Mouse (Mus musculus) left cerebral cortex, postnatal 36 days (tissue): ENCODE measurements around the gene Tmem178. TPM values are rescaled to one million over a fixed set of nuclear protein-coding genes. Genes with fewer than 3 reads are reported as not detected.
"Not testable (repeated sequence)": the region's sequence is repeated elsewhere in the genome, so short reads cannot be mapped to it uniquely, and the experiment has no call there.

ENCODE experiments used
- DNase-seq, 2 experiments: peaks; one replicate each; pipeline ENCODE4 v3.0.0; 2021 to 2022; ENCODE audit warnings: low spot score in 2 of 2, mixed read lengths in 1 of 2
- intact Hi-C: fragments of 180-260 bp; cut with DNase I; formaldehyde crosslinking; loops from one replicate; pipeline ENCODE4 v1.15.1; 2025
- total RNA-seq, 2 experiments: library from RNA; stranded (reverse); gene quantifications; 2 replicates each; pipeline ENCODE4 v1.2.3; 2021

The Tmem178 gene
- total RNA-seq, 2 experiments from 2014 or later, result 112 to 136 TPM

GRCm38 (mm10) chr17:80941857-80942256, 2.6 kb upstream of the Tmem178 start:
- DNase-seq, result no peak
- intact Hi-C loops, result loop anchor here (5.0 kb wide), 2 partner anchors 140 to 215 kb away; partner anchors contain the start of gene Map4k3

- intact Hi-C loops, result loop anchor here (5.0 kb wide), 2 partner anchors 142 to 217 kb away; partner anchors contain the start of gene Map4k3
- DNase-seq, result peak; percentile 42 to 45
Measured at GRCm38 (mm10) chr17:80943835-80944529, 450 bp upstream of the Tmem178 start.

GRCm38 (mm10) chr17:80945510-80945909, 1.1 kb downstream of the Tmem178 start:
- DNase-seq, result not testable (repeated sequence)
- intact Hi-C loops, result loop anchor here (5.0 kb wide), 1 partner anchor 37 kb away; no protein-coding TSS in a partner anchor

DNA sequence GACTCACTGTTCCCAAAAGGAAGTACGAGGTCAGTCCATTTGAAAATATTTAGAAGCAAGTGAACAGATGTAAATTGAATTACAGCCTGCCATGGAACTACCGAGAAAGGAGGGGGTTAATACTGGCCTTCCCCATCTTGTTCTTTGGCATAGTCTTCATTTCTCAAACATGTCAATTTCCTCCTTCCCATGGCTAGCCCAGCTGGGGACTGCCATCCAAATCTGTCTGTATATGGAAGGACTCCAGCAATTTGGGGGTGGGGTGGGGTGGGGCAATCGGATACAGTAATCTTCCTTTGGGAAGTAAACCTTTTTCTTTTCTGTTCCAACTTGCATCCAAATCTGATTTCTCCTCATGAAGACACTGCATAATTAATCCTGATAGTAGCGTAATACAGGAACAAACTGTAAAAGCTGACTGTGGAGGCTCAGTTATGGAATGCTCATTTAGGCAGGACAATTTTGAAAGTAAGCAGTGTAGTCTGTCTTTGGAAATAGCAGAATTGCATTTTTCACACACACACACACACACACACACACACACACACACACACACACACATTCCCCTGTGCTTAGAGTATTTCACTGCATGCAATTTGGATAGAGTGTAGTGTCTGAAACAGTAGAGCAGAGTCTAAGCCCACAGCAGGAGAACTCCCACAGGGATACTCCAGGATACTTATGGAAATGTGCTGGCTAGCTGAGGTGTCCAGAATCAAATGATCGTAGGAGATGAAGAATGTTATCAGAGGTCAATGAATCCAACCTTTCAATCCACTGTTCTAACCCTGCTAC, 1.9 kb downstream of the Tmem178 start:
- no peak for DNase-seq
- intact Hi-C loops, result loop anchor here (5.0 kb wide), 1 partner anchor 36 kb away; no protein-coding TSS in a partner anchor

DNA sequence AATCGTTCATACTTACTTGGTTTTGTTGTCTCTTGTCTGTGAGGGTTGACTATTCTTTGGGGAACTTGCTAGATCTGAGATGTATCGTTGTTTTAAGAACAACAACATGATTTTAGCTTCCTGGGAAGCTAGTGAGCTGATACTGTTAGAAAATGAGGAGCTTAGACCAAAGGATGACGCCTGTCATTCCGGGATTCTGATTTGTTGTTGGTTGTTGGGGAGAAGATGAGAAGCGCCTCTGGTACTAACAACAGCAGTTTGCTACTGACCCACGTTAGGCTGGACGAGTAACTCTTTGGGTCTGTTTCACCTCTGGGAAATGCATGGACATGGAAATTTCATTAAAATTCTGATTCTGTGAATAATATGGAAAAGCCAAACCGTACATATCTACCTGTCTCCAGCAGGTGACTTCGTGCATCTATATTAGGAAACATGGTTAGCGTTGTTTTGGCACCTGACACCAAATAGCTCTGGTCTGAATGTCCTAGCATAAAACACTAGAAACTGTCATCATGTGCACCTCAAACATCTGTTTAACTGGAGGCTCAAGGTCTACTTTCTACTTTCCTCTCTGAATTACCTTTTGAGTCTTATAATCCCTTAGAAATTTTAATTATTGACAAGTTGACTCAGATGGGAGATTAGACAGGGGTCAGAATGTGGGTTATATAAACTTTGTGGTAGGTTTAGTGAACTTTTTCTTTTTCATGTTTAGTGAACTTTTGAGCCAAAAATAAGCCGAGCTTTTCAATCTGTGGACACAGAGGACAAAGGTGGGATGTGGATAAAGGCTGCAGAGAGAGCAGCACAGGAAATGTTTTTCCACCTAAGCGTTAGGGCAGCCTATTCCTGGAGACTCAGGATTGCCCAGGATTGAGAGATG, 2.9 kb downstream of the Tmem178 start:
- DNase-seq, result no peak
- intact Hi-C loops, result loop anchor here (5.0 kb wide), 1 partner anchor 35 kb away; no protein-coding TSS in a partner anchor

DNA sequence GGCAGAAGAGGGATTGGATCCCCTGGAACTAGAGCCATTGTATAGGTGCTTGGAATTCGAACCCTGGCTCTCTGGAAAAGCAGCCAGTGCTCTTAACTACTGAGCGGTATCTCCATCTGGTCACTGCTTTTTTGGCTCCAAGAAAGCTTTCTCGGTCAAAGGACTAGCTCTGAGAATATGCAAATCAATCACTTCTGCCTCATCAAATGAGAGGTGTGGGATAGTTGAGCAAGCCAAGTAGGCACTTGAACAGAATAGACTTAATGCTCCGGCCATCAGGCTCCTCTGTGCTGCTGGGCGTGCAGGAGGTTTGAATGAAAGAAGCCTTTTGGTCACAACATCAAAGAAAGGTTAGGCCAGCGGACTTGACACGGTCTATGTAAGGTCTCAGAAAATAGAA, 5.0 kb downstream of the Tmem178 start:
- intact Hi-C loops, result loop anchor here (5.0 kb wide), 1 partner anchor 33 kb away; no protein-coding TSS in a partner anchor
- DNase-seq, result no peak

DNA sequence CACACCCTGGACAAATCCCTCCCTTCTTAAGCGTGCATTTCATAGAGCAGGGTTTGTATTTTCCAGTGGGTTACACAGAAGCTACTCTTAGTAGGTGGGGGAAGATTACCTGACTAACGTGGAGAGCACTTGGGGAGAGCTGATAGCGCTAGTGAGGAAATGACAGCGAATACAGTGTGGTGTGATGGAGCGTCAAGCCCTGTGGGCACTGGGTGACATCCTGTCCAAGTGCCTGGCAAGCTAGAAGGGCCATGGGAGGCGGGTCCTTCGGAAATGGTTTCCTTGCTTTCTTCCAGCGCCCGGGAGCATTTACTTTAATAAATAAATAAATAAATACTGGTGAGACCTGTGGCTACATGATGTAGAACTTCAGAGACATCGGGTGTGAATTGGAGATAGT, 5.5 kb downstream of the Tmem178 start:
- DNase-seq, result no peak
- intact Hi-C loops, result loop anchor here (5.0 kb wide), 1 partner anchor 32 kb away; no protein-coding TSS in a partner anchor

GRCm38 (mm10) chr17:80952305-80952704, 7.9 kb downstream of the Tmem178 start:
- no peak for DNase-seq
- intact Hi-C loops, result no loop called here

- intact Hi-C loops, result no loop called here
Measured at GRCm38 (mm10) chr17:80955415-80955814, 11.0 kb downstream of the Tmem178 start.

GRCm38 (mm10) chr17:80955998-80956811, 11.8 kb downstream of the Tmem178 start:
- intact Hi-C loops, result no loop called here
- DNase-seq, result no peak

More at GRCm38 (mm10) chr17:80955415-80955814, 11.0 kb downstream of the Tmem178 start:
- no peak for DNase-seq

- intact Hi-C loops, result no loop called here
- DNase-seq, result peak; percentile 56 to 65
Measured at GRCm38 (mm10) chr17:80958332-80958731, 13.9 kb downstream of the Tmem178 start.

GRCm38 (mm10) chr17:80959840-80960239, 15.4 kb downstream of the Tmem178 start:
- intact Hi-C loops, result no loop called here
- DNase-seq, result no peak

- DNase-seq, result no peak
- intact Hi-C loops, result no loop called here
Measured at GRCm38 (mm10) chr17:80967475-80967874, 23.0 kb downstream of the Tmem178 start.

- intact Hi-C loops, result no loop called here
- DNase-seq, result peak in 1 of 2 experiments; percentile 60
Measured at GRCm38 (mm10) chr17:80969643-80970619, 25.5 kb downstream of the Tmem178 start.

GRCm38 (mm10) chr17:80970716-80971115, 26.3 kb downstream of the Tmem178 start:
- intact Hi-C loops, result no loop called here
- no peak for DNase-seq

GRCm38 (mm10) chr17:80972891-80973290, 28.5 kb downstream of the Tmem178 start:
- intact Hi-C loops, result no loop called here
- no peak for DNase-seq

DNA sequence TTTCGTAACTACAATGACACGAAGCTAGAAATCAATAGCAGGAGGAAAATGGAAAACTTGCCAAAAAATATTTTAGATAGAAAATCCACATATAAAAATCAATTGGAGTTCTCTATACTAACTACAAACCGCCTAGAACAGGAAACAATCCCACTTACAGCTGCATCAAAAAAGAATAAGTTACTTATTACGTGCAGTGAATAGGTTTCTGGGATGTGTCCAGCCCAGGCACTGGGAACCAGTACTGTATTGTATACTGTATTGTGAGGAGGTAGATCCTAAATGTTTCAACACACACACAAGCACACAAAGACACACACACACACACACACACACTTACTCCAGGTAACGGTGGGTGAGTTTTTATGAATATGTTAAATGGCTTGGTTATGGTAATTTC, 32.8 kb downstream of the Tmem178 start:
- intact Hi-C loops, result no loop called here
- DNase-seq, result no peak
